Mouse (Mus musculus) adrenal gland, postnatal 0 days (tissue): ENCODE results near the gene Nbdy. TPM values are rescaled to one million over a fixed set of nuclear protein-coding genes. Genes with fewer than 3 reads are reported as not detected.

Experiments used
- polyA plus RNA-seq: library from polyadenylated mRNA; unstranded; fragments of >200 nt; fragmentation: Nextera tagmentation; extraction: Ambion mirVana; gene quantifications from 2 replicates; pipeline ENCODE4 v1.2.1, GENCODE M21; 2015

Nbdy gene
- polyA plus RNA-seq: 144 and 167 TPM in 2 replicates

GRCm38 (mm10) chrX:153723110-153723916 lies at the start of gene Nbdy:
Nbdy (plus strand) TSS chrX:153723590.

GRCm38 (mm10) chrX:153695782-153696395 lies 27.5 kb upstream of the Nbdy start, which contains the start of gene Kctd12b:
Kctd12b (minus strand) TSS chrX:153696391.

Other genes with a start within 250 kb of the Nbdy start
- gene Ubqln2, start 225.4 kb upstream of the Nbdy start, polyA plus RNA-seq: 18.3 and 20.8 TPM in 2 replicates
- not detected in 2 replicates for gene Cypt3, start 165.0 kb upstream of the Nbdy start, polyA plus RNA-seq
- gene Kctd12b, start 27.2 kb upstream of the Nbdy start, polyA plus RNA-seq: 4.2 TPM in 2 replicates
- 6.9 and 9.0 TPM in 2 replicates for gene Spin2c, start 108.6 kb downstream of the Nbdy start, polyA plus RNA-seq